Mouse (Mus musculus): Measurements from ENCODE around the gene Upf3a. TPM values are rescaled to one million over a fixed set of nuclear protein-coding genes. Genes with fewer than 3 reads are reported as not detected.
A peak's percentile ranks its signal among the peaks of the same experiment; 100 is the strongest.
"Not testable (repeated sequence)": the region's sequence is repeated elsewhere in the genome, so short reads cannot be mapped to it uniquely, and the experiment has no call there.

Upf3a gene
- polyA plus RNA-seq, 1 experiment from 2014 or later, result 51.7 TPM

GRCm38 (mm10) chr8:13793097-13793745 is 7.8 kb downstream of the Upf3a start:
- Histone ChIP-seq H3K4me2 (no peak overlapping the region), H3K4me1 (ENCODE audit: insufficient read depth) (no peaks in the 10 kb centered on the region), H3K27ac (ENCODE audit: low read depth) (no peak overlapping the region), H3K9ac (no peak overlapping the region), H3K36me3 (ENCODE audit: insufficient read depth) (peaks cover 66% of the 10 kb centered on the region), H3K9me3 (ENCODE audit: low read depth, low read length) (no peaks in the 10 kb centered on the region), H3K4me3 (ENCODE audit: low read depth, low read length) (no peak overlapping the region), H3K27me3 (ENCODE audit: insufficient read depth, low read length) (no peaks in the 10 kb centered on the region)
- ATAC-seq (ENCODE audit: insufficient read depth), result no peak
- no peak for TF ChIP-seq CTCF (IDR thresholded peaks at IDR 0.05; ENCODE audit: low read depth)
- WGBS, result 86% methylated on average over 8 of the region's 8 CpGs
- no peak for DNase-seq

GRCm38 (mm10) chr8:13793746-13794101 is 8.3 kb downstream of the Upf3a start:
- 91% methylated on average over 11 of the region's 11 CpGs for WGBS
- Histone ChIP-seq H3K27me3 (ENCODE audit: insufficient read depth, low read length) (no peaks in the 10 kb centered on the region), H3K4me1 (ENCODE audit: insufficient read depth) (no peaks in the 10 kb centered on the region), H3K36me3 (ENCODE audit: insufficient read depth) (peaks cover 70% of the 10 kb centered on the region), H3K4me2 (no peak overlapping the region), H3K27ac (ENCODE audit: low read depth) (no peak overlapping the region), H3K9ac (no peak overlapping the region), H3K4me3 (ENCODE audit: low read depth, low read length) (no peak overlapping the region), H3K9me3 (ENCODE audit: low read depth, low read length) (no peaks in the 10 kb centered on the region)
- ATAC-seq (ENCODE audit: insufficient read depth) (no peak), DNase-seq (no peak)
- TF ChIP-seq CTCF (IDR thresholded peaks at IDR 0.05; ENCODE audit: low read depth), result no peak

- Histone ChIP-seq H3K9ac (no peak overlapping the region), H3K27ac (ENCODE audit: low read depth) (no peak overlapping the region), H3K27me3 (ENCODE audit: insufficient read depth, low read length) (no peaks in the 10 kb centered on the region), H3K36me3 (ENCODE audit: insufficient read depth) (peaks cover 57% of the 10 kb centered on the region), H3K4me2 (no peak overlapping the region), H3K9me3 (ENCODE audit: low read depth, low read length) (no peaks in the 10 kb centered on the region), H3K4me1 (ENCODE audit: insufficient read depth) (no peaks in the 10 kb centered on the region), H3K4me3 (ENCODE audit: low read depth, low read length) (no peak overlapping the region)
- no peak for ATAC-seq (ENCODE audit: insufficient read depth)
- DNase-seq, result no peak
- no peak for TF ChIP-seq CTCF (IDR thresholded peaks at IDR 0.05; ENCODE audit: low read depth)
- WGBS, result 95% methylated on average over 5 of the region's 5 CpGs
Observed at GRCm38 (mm10) chr8:13797676-13798075, 12.3 kb downstream of the Upf3a start.

- TF ChIP-seq CTCF (IDR thresholded peaks at IDR 0.05; ENCODE audit: low read depth), result no peak
- WGBS, result 85% methylated on average over 5 of the region's 5 CpGs
- H3K9ac ChIP-seq, result no peak overlapping the region
- no peak overlapping the region for H3K27ac ChIP-seq (ENCODE audit: low read depth)
- H3K4me3 ChIP-seq (ENCODE audit: low read depth, low read length), result no peak overlapping the region
- no peaks in the 10 kb centered on the region for H3K4me1 ChIP-seq (ENCODE audit: insufficient read depth)
- DNase-seq, result no peak
- no peak overlapping the region for H3K4me2 ChIP-seq
- peaks cover 43% of the 10 kb centered on the region for H3K36me3 ChIP-seq (ENCODE audit: insufficient read depth)
- H3K9me3 ChIP-seq (ENCODE audit: low read depth, low read length), result no peaks in the 10 kb centered on the region
- no peaks in the 10 kb centered on the region for H3K27me3 ChIP-seq (ENCODE audit: insufficient read depth, low read length)
- ATAC-seq (ENCODE audit: insufficient read depth), result no peak
Observed at GRCm38 (mm10) chr8:13799566-13799965, 14.2 kb downstream of the Upf3a start.

- H3K4me1 ChIP-seq (ENCODE audit: insufficient read depth), result no peaks in the 10 kb centered on the region
- DNase-seq, result peak; percentile 42
- no peaks in the 10 kb centered on the region for H3K36me3 ChIP-seq (ENCODE audit: insufficient read depth)
- H3K9ac ChIP-seq, result no peak overlapping the region
- no peaks in the 10 kb centered on the region for H3K9me3 ChIP-seq (ENCODE audit: low read depth, low read length)
- H3K27me3 ChIP-seq (ENCODE audit: insufficient read depth, low read length), result no peaks in the 10 kb centered on the region
- WGBS, result 52% methylated on average over 7 of the region's 7 CpGs
- H3K27ac ChIP-seq (ENCODE audit: low read depth), result no peak overlapping the region
- H3K4me2 ChIP-seq, result no peak overlapping the region
- no peak overlapping the region for H3K4me3 ChIP-seq (ENCODE audit: low read depth, low read length)
- peak; percentile 77 for ATAC-seq (ENCODE audit: insufficient read depth)
- TF ChIP-seq CTCF (IDR thresholded peaks at IDR 0.05; ENCODE audit: low read depth), result no peak
Observed at GRCm38 (mm10) chr8:13828598-13829172, 43.3 kb downstream of the Upf3a start.

- ATAC-seq (ENCODE audit: insufficient read depth); H3K4me2 ChIP-seq; H3K9me3 ChIP-seq (ENCODE audit: low read depth, low read length); H3K9ac ChIP-seq; H3K27ac ChIP-seq (ENCODE audit: low read depth); DNase-seq; H3K4me3 ChIP-seq (ENCODE audit: low read depth, low read length); H3K36me3 ChIP-seq (ENCODE audit: insufficient read depth); H3K4me1 ChIP-seq (ENCODE audit: insufficient read depth); H3K27me3 ChIP-seq (ENCODE audit: insufficient read depth, low read length): not testable (repeated sequence)
- 84% methylated on average over 5 of the region's 5 CpGs for WGBS
Observed at GRCm38 (mm10) chr8:13838289-13838688, 52.9 kb downstream of the Upf3a start, which contains the start of gene AF366264. TSS of gene AF366264 (minus strand) at chr8:13838389.

GRCm38 (mm10) chr8:13843286-13843685 is 57.9 kb downstream of the Upf3a start:
- not testable (repeated sequence) for H3K27me3 ChIP-seq (ENCODE audit: insufficient read depth, low read length); H3K36me3 ChIP-seq (ENCODE audit: insufficient read depth); H3K4me1 ChIP-seq (ENCODE audit: insufficient read depth); H3K27ac ChIP-seq (ENCODE audit: low read depth); H3K9ac ChIP-seq; H3K9me3 ChIP-seq (ENCODE audit: low read depth, low read length); H3K4me3 ChIP-seq (ENCODE audit: low read depth, low read length); DNase-seq; H3K4me2 ChIP-seq; ATAC-seq (ENCODE audit: insufficient read depth)
- WGBS, result 67% methylated on average over 1 of the region's 1 CpGs

Other genes with a start within 250 kb of the Upf3a start
- not detected in 2 replicates for gene 1700029H14Rik, start 223.2 kb upstream of the Upf3a start, polyA plus RNA-seq (2014; fragmentation: Nextera tagmentation; extraction: Ambion mirVana)
- 41.7 and 48.1 TPM in 2 replicates for gene Rasa3, start 108.0 kb upstream of the Upf3a start, polyA plus RNA-seq (2014; fragmentation: Nextera tagmentation; extraction: Ambion mirVana)
- gene Cfap97d2, start 79.7 kb upstream of the Upf3a start, polyA plus RNA-seq (2014; fragmentation: Nextera tagmentation; extraction: Ambion mirVana), result 0.37 TPM in 1 of 2 replicates, not detected in the other
- 260 and 265 TPM in 2 replicates for gene Cdc16, start 27.9 kb upstream of the Upf3a start, polyA plus RNA-seq (2014; fragmentation: Nextera tagmentation; extraction: Ambion mirVana)
- not detected in 2 replicates for gene AF366264, start 52.8 kb downstream of the Upf3a start, polyA plus RNA-seq (2014; fragmentation: Nextera tagmentation; extraction: Ambion mirVana)
- gene Champ1, start 84.0 kb downstream of the Upf3a start, polyA plus RNA-seq (2014; fragmentation: Nextera tagmentation; extraction: Ambion mirVana), result 43.9 and 44.4 TPM in 2 replicates
- gene Coprs, start 104.7 kb downstream of the Upf3a start, polyA plus RNA-seq (2014; fragmentation: Nextera tagmentation; extraction: Ambion mirVana), result 48.3 and 52.7 TPM in 2 replicates